Mouse (Mus musculus) ES-Bruce4 (cell line): ENCODE measurements at regions not wholly inside any gene's neighbourhood (a gene's known extent, or its start where the extent isn't known, plus 50 kb on each side); places are given as distances from the start of the nearest gene placed in this dataset.

Source experiments
- CTCF ChIP-seq: IDR thresholded peaks from one replicate; pipeline ENCODE4 v1.8.1; 2011; ENCODE audit warnings: low read depth, low read length
- EP300 ChIP-seq: IDR thresholded peaks from 2 replicates; pipeline ENCODE4 v1.6.1; 2011; ENCODE audit warnings: low read depth, low read length; ENCODE audit not compliant: insufficient read depth
- POLR2A ChIP-seq: IDR thresholded peaks from one replicate; pipeline ENCODE4 v1.8.1; 2011; ENCODE audit warnings: low read length; ENCODE audit not compliant: insufficient read depth

- TF ChIP-seq CTCF: no peak
- no peak for TF ChIP-seq POLR2A
- TF ChIP-seq EP300: no peak
Measured at GRCm38 (mm10) chr1:181299826-181300225, 52.6 kb upstream of the Cnih3 start.
